Mouse (Mus musculus): ENCODE data around the gene Tmem232. TPM values are rescaled to one million over a fixed set of nuclear protein-coding genes. Genes with fewer than 3 reads are reported as not detected.
"Not testable (repeated sequence)": the region's sequence is repeated elsewhere in the genome, so short reads cannot be mapped to it uniquely, and the experiment has no call there.

The Tmem232 gene
- polyA plus RNA-seq, 1 experiment from 2014 or later, result 0.49 TPM

- WGBS, result 82% methylated on average over 12 of the region's 12 CpGs
- not testable (repeated sequence) for H3K4me2 ChIP-seq (ENCODE audit: low read length); H3K27me3 ChIP-seq (replicated peaks; ENCODE audit: control insufficient read depth, insufficient read depth, low read length); H3K4me3 ChIP-seq (replicated peaks; ENCODE audit: low read length); H3K9me3 ChIP-seq (ENCODE audit: control insufficient read depth, low read length); H3K36me3 ChIP-seq (ENCODE audit: control insufficient read depth, insufficient read depth); H3K9ac ChIP-seq (replicated peaks; ENCODE audit: low read depth, low read length); ATAC-seq; H3K4me1 ChIP-seq (replicated peaks; ENCODE audit: control insufficient read depth, insufficient read depth, low read length); H3K27ac ChIP-seq (ENCODE audit: low read length)
Observed at GRCm38 (mm10) chr17:65437906-65438305, 102.7 kb downstream of the Tmem232 start.

GRCm38 (mm10) chr17:65419124-65419523, 121.5 kb downstream of the Tmem232 start:
- Histone ChIP-seq H3K9ac (replicated peaks; ENCODE audit: low read depth, low read length) (no peak overlapping the region), H3K4me3 (replicated peaks; ENCODE audit: low read length) (no peak overlapping the region), H3K4me1 (replicated peaks; ENCODE audit: control insufficient read depth, insufficient read depth, low read length) (no peaks in the 10 kb centered on the region), H3K4me2 (ENCODE audit: low read length) (no peak overlapping the region), H3K9me3 (ENCODE audit: control insufficient read depth, low read length) (no peaks in the 10 kb centered on the region), H3K27me3 (replicated peaks; ENCODE audit: control insufficient read depth, insufficient read depth, low read length) (no peaks in the 10 kb centered on the region), H3K36me3 (ENCODE audit: control insufficient read depth, insufficient read depth) (no peaks in the 10 kb centered on the region), H3K27ac (ENCODE audit: low read length) (no peak overlapping the region)
- no peak for ATAC-seq

- no peaks in the 10 kb centered on the region for H3K4me1 ChIP-seq (replicated peaks; ENCODE audit: control insufficient read depth, insufficient read depth, low read length)
- H3K4me3 ChIP-seq (replicated peaks; ENCODE audit: low read length), result no peak overlapping the region
- 50% methylated on average over 9 of the region's 9 CpGs for WGBS
- no peak overlapping the region for H3K4me2 ChIP-seq (ENCODE audit: low read length)
- ATAC-seq, result no peak
- H3K9me3 ChIP-seq (ENCODE audit: control insufficient read depth, low read length), result no peaks in the 10 kb centered on the region
- H3K9ac ChIP-seq (replicated peaks; ENCODE audit: low read depth, low read length), result no peak overlapping the region
- H3K36me3 ChIP-seq (ENCODE audit: control insufficient read depth, insufficient read depth), result no peaks in the 10 kb centered on the region
- no peaks in the 10 kb centered on the region for H3K27me3 ChIP-seq (replicated peaks; ENCODE audit: control insufficient read depth, insufficient read depth, low read length)
- H3K27ac ChIP-seq (ENCODE audit: low read length), result no peak overlapping the region
Observed at GRCm38 (mm10) chr17:65405309-65405708, 135.3 kb downstream of the Tmem232 start.

- WGBS, result 48% methylated on average over 1 of the region's 1 CpGs
- Histone ChIP-seq H3K9ac (replicated peaks; ENCODE audit: low read depth, low read length) (no peak overlapping the region), H3K4me1 (replicated peaks; ENCODE audit: control insufficient read depth, insufficient read depth, low read length) (no peaks in the 10 kb centered on the region), H3K4me2 (ENCODE audit: low read length) (no peak overlapping the region), H3K27me3 (replicated peaks; ENCODE audit: control insufficient read depth, insufficient read depth, low read length) (no peaks in the 10 kb centered on the region), H3K4me3 (replicated peaks; ENCODE audit: low read length) (no peak overlapping the region), H3K9me3 (ENCODE audit: control insufficient read depth, low read length) (no peaks in the 10 kb centered on the region), H3K36me3 (ENCODE audit: control insufficient read depth, insufficient read depth) (no peaks in the 10 kb centered on the region), H3K27ac (ENCODE audit: low read length) (no peak overlapping the region)
- ATAC-seq, result peak; percentile 58; the same call in 1 of the 2 replicates
Observed at GRCm38 (mm10) chr17:65400914-65401313, 139.7 kb downstream of the Tmem232 start.

GRCm38 (mm10) chr17:65384411-65384962, 156.1 kb downstream of the Tmem232 start:
- Histone ChIP-seq H3K4me1 (replicated peaks; ENCODE audit: control insufficient read depth, insufficient read depth, low read length) (no peaks in the 10 kb centered on the region), H3K9ac (replicated peaks; ENCODE audit: low read depth, low read length) (no peak overlapping the region), H3K36me3 (ENCODE audit: control insufficient read depth, insufficient read depth) (no peaks in the 10 kb centered on the region), H3K27ac (ENCODE audit: low read length) (no peak overlapping the region), H3K4me2 (ENCODE audit: low read length) (no peak overlapping the region), H3K9me3 (ENCODE audit: control insufficient read depth, low read length) (no peaks in the 10 kb centered on the region), H3K4me3 (replicated peaks; ENCODE audit: low read length) (no peak overlapping the region), H3K27me3 (replicated peaks; ENCODE audit: control insufficient read depth, insufficient read depth, low read length) (no peaks in the 10 kb centered on the region)
- WGBS, result 82% methylated on average over 9 of the region's 9 CpGs
- ATAC-seq, result no peak

- 52% methylated on average over 7 of the region's 7 CpGs for WGBS
- no peaks in the 10 kb centered on the region for H3K9me3 ChIP-seq (ENCODE audit: control insufficient read depth, low read length)
- H3K27ac ChIP-seq (ENCODE audit: low read length), result no peak overlapping the region
- ATAC-seq, result no peak
- H3K9ac ChIP-seq (replicated peaks; ENCODE audit: low read depth, low read length), result no peak overlapping the region
- no peaks in the 10 kb centered on the region for H3K4me1 ChIP-seq (replicated peaks; ENCODE audit: control insufficient read depth, insufficient read depth, low read length)
- no peak overlapping the region for H3K4me3 ChIP-seq (replicated peaks; ENCODE audit: low read length)
- no peaks in the 10 kb centered on the region for H3K36me3 ChIP-seq (ENCODE audit: control insufficient read depth, insufficient read depth)
- no peak overlapping the region for H3K4me2 ChIP-seq (ENCODE audit: low read length)
- H3K27me3 ChIP-seq (replicated peaks; ENCODE audit: control insufficient read depth, insufficient read depth, low read length), result no peaks in the 10 kb centered on the region
Observed at GRCm38 (mm10) chr17:65370034-65370780, 170.4 kb downstream of the Tmem232 start.

GRCm38 (mm10) chr17:65365535-65366254, 174.9 kb downstream of the Tmem232 start:
- H3K4me1 ChIP-seq (replicated peaks; ENCODE audit: control insufficient read depth, insufficient read depth, low read length), result no peaks in the 10 kb centered on the region
- no peaks in the 10 kb centered on the region for H3K36me3 ChIP-seq (ENCODE audit: control insufficient read depth, insufficient read depth)
- no peak overlapping the region for H3K4me2 ChIP-seq (ENCODE audit: low read length)
- no peak overlapping the region for H3K4me3 ChIP-seq (replicated peaks; ENCODE audit: low read length)
- H3K27me3 ChIP-seq (replicated peaks; ENCODE audit: control insufficient read depth, insufficient read depth, low read length), result no peaks in the 10 kb centered on the region
- WGBS, result 48% methylated on average over 3 of the region's 3 CpGs
- no peak for ATAC-seq
- no peak overlapping the region for H3K9ac ChIP-seq (replicated peaks; ENCODE audit: low read depth, low read length)
- H3K27ac ChIP-seq (ENCODE audit: low read length), result no peak overlapping the region
- 0 out of 2 replicates have a peak, but pooled peaks cover 2% of the 10 kb centered on the region for H3K9me3 ChIP-seq (ENCODE audit: control insufficient read depth, low read length)

- no peak for ATAC-seq
- no peaks in the 10 kb centered on the region for H3K36me3 ChIP-seq (ENCODE audit: control insufficient read depth, insufficient read depth)
- no peak overlapping the region for H3K27ac ChIP-seq (ENCODE audit: low read length)
- no peaks in the 10 kb centered on the region for H3K27me3 ChIP-seq (replicated peaks; ENCODE audit: control insufficient read depth, insufficient read depth, low read length)
- no peaks in the 10 kb centered on the region for H3K9me3 ChIP-seq (ENCODE audit: control insufficient read depth, low read length)
- H3K4me2 ChIP-seq (ENCODE audit: low read length), result no peak overlapping the region
- no peaks in the 10 kb centered on the region for H3K4me1 ChIP-seq (replicated peaks; ENCODE audit: control insufficient read depth, insufficient read depth, low read length)
- no peak overlapping the region for H3K4me3 ChIP-seq (replicated peaks; ENCODE audit: low read length)
- no peak overlapping the region for H3K9ac ChIP-seq (replicated peaks; ENCODE audit: low read depth, low read length)
- WGBS, result 86% methylated on average over 8 of the region's 8 CpGs
Observed at GRCm38 (mm10) chr17:65351836-65352235, 188.7 kb downstream of the Tmem232 start.

- no peaks in the 10 kb centered on the region for H3K36me3 ChIP-seq (ENCODE audit: control insufficient read depth, insufficient read depth)
- H3K9me3 ChIP-seq (ENCODE audit: control insufficient read depth, low read length), result no peaks in the 10 kb centered on the region
- WGBS, result 77% methylated on average over 4 of the region's 4 CpGs
- no peak overlapping the region for H3K4me2 ChIP-seq (ENCODE audit: low read length)
- no peaks in the 10 kb centered on the region for H3K4me1 ChIP-seq (replicated peaks; ENCODE audit: control insufficient read depth, insufficient read depth, low read length)
- H3K27me3 ChIP-seq (replicated peaks; ENCODE audit: control insufficient read depth, insufficient read depth, low read length), result no peaks in the 10 kb centered on the region
- no peak overlapping the region for H3K27ac ChIP-seq (ENCODE audit: low read length)
- H3K4me3 ChIP-seq (replicated peaks; ENCODE audit: low read length), result no peak overlapping the region
- ATAC-seq, result no peak
- H3K9ac ChIP-seq (replicated peaks; ENCODE audit: low read depth, low read length), result no peak overlapping the region
Observed at GRCm38 (mm10) chr17:65340016-65340415, 200.6 kb downstream of the Tmem232 start.
